Mouse (Mus musculus) MEL (cell line): ENCODE results near the gene Snupn.

Source experiments
- CTCF ChIP-seq, 3 experiments: IDR thresholded peaks in 2 of 3; conservative IDR thresholded peaks in 1 of 3; 2 replicates each; pipeline ENCODE4 v1.5.1; 2011 to 2012; ENCODE audit warnings: low read length in 3 of 3, low read depth in 2 of 3, mild to moderate bottlenecking in 2 of 3, improper control_type of control experiment in 1 of 3, inconsistent platforms in 1 of 3, mixed read lengths in 1 of 3, moderate library complexity in 1 of 3; ENCODE audit not compliant: control insufficient read depth in 1 of 3, insufficient read depth in 1 of 3, poor library complexity in 1 of 3, severe bottlenecking in 1 of 3
- E2F4 ChIP-seq: IDR thresholded peaks from 2 replicates; pipeline ENCODE4 v1.6.1; 2011; ENCODE audit warnings: low read depth, low read length, improper control_type of control experiment, borderline replicate concordance
- HCFC1 ChIP-seq: IDR thresholded peaks from 2 replicates; pipeline ENCODE4 v1.6.1; 2012; ENCODE audit warnings: low read depth, mild to moderate bottlenecking, inconsistent platforms, low read length, improper control_type of control experiment, moderate library complexity
- POLR2A ChIP-seq, 2 experiments: IDR thresholded peaks; 2 replicates each; pipeline ENCODE4 v1.6.1; 2011 to 2012; ENCODE audit warnings: low read length in 2 of 2, mild to moderate bottlenecking in 2 of 2, control low read depth in 1 of 2, improper control_type of control experiment in 1 of 2, low read depth in 1 of 2, moderate library complexity in 1 of 2; ENCODE audit not compliant: control insufficient read depth in 1 of 2, insufficient read depth in 1 of 2, poor library complexity in 1 of 2
- ZC3H11A ChIP-seq: IDR thresholded peaks from 2 replicates; pipeline ENCODE4 v1.6.1; 2012; ENCODE audit warnings: low read depth, mild to moderate bottlenecking, inconsistent platforms, low read length, improper control_type of control experiment
- ZKSCAN1 ChIP-seq: IDR thresholded peaks from 2 replicates; pipeline ENCODE4 v1.6.1; 2012; ENCODE audit warnings: low read depth, mild to moderate bottlenecking, inconsistent platforms, low read length, improper control_type of control experiment, moderate library complexity

GRCm38 (mm10) chr9:56929496-56929895 lies 21.2 kb upstream of the Snupn start:
- TF ChIP-seq POLR2A (IDR thresholded peaks at IDR 0.05; ENCODE audit: control insufficient read depth in 1 of 2, insufficient read depth in 1 of 2, low read depth in 1 of 2, low read length in 2 of 2, poor library complexity in 1 of 2), result no peak
- no peak for TF ChIP-seq CTCF (IDR thresholded peaks at IDR 0.05 in 2 of 3, conservative IDR thresholded peaks at IDR 0.05 in 1 of 3; ENCODE audit: control insufficient read depth in 1 of 3, insufficient read depth in 1 of 3, low read depth in 2 of 3, low read length in 3 of 3, poor library complexity in 1 of 3, severe bottlenecking in 1 of 3)
- TF ChIP-seq ZC3H11A, result no peak
- no peak for TF ChIP-seq E2F4
- TF ChIP-seq HCFC1, result no peak
- no peak for TF ChIP-seq ZKSCAN1
